Mouse (Mus musculus) midbrain, embryonic 10.5 days (tissue): ENCODE measurements at regions not wholly inside any gene's neighbourhood (a gene's known extent, or its start where the extent isn't known, plus 50 kb on each side); places are given as distances from the start of the nearest gene placed in this dataset.

Source experiments
- DNase-seq: peaks from one replicate; pipeline ENCODE4 v3.0.0-alpha.2; 2017; ENCODE audit warnings: low spot score
- H3K27ac ChIP-seq: fragments of 300-500 bp; sonication (generic); replicated peaks from 2 replicates; pipeline ENCODE4 v1.5.1; 2016; ENCODE audit warnings: mild to moderate bottlenecking
- H3K27me3 ChIP-seq: fragments of 300-500 bp; sonication (generic); 2 replicates; pipeline ENCODE4 v1.6.1; 2016; ENCODE audit warnings: low read depth, mild to moderate bottlenecking; ENCODE audit not compliant: poor library complexity, severe bottlenecking
- H3K36me3 ChIP-seq: fragments of 300-500 bp; sonication (generic); 2 replicates; pipeline ENCODE4 v1.6.1; 2016; ENCODE audit warnings: mild to moderate bottlenecking, moderate library complexity
- H3K4me1 ChIP-seq: fragments of 300-500 bp; sonication (generic); 2 replicates; pipeline ENCODE4 v1.6.1; 2016
- H3K4me3 ChIP-seq: fragments of 300-500 bp; sonication (generic); 2 replicates; pipeline ENCODE4 v1.5.1; 2016; ENCODE audit warnings: mild to moderate bottlenecking, moderate library complexity
- H3K9me3 ChIP-seq: fragments of 300-500 bp; sonication (generic); replicated peaks from 2 replicates; pipeline ENCODE4 v1.6.1; 2016; ENCODE audit warnings: mild to moderate bottlenecking
- WGBS: fragments of 180-500 bp; shearing (Covaris S2); methylation state at CpG from one replicate; pipeline ENCODE4 v1.1.7; 2016; 5-methylcytosine and 5-hydroxymethylcytosine counted together

DNA sequence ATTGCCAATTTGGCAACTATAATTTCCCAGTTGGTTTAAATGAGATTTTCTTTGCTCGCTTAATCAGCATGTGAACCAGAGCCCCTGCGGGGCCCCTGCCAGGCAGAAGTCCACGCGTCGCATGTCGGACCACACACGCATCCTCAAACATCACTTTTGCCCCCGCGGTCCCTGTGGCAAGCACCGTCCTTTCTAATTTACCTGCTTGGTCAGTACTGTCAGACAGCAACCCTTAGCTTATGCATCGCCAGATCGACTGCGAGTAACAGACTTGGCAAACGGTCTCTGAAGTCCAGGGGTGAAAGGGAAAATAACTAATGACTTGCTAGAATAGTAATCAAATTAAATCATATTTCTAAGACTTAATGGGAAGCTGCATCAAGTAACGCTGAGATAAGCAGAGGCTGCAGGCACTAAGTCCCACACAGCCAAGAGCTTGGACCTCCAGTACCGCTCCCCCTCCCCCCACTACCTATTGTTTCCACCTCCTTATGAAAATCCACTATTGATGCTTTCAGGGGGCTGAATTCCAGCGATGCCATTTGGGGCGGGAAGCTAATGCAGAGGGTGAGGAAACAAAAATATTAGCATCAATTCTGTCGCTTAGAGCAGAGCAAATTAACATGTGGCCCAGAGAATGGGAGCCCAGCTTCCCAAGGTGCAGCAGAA, 142.0 kb upstream of the Cntnap4 start:
- WGBS = 60% methylated on average over 19 of the region's 19 CpGs
- no peak for DNase-seq
- peak overlapping the region; percentile 23 for H3K27ac ChIP-seq

DNA sequence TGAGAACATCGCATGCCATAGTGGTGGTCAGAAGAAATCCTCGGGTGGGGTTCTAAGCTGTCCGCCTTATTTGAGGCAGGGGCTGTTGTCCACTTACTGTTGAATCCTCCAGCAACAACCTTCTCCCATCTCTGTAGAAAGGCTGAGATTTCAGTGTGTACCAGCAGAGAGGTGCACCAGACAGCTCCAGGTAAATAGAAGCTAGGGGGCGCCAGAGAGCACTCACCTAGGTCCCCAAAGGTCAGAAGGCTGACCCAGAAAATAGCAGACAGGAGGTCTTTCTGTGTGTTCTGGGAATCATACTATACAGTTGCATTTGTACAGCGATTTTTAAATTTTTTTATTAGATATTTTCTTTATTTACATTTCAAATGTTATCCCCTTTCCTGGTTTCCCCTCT, 157.9 kb upstream of the Cntnap4 start:
- DNase-seq = no peak
- Histone ChIP-seq H3K36me3 (no peaks in the 10 kb centered on the region), H3K4me3 (no peak overlapping the region), H3K9me3 (0 out of 2 replicates have a peak, but pooled peaks cover 2% of the 10 kb centered on the region), H3K4me1 (no peaks in the 10 kb centered on the region), H3K27me3 (no peaks in the 10 kb centered on the region), H3K27ac (no peak overlapping the region)
- WGBS = 89% methylated on average over 5 of the region's 5 CpGs

More for the DNA sequence above, 142.0 kb upstream of the Cntnap4 start:
- Histone ChIP-seq H3K4me1 (peaks cover 16% of the 10 kb centered on the region), H3K9me3 (no peaks in the 10 kb centered on the region), H3K36me3 (no peaks in the 10 kb centered on the region), H3K27me3 (no peaks in the 10 kb centered on the region), H3K4me3 (peak overlapping the region; percentile 11; the same call in 1 of the 2 replicates)

DNA sequence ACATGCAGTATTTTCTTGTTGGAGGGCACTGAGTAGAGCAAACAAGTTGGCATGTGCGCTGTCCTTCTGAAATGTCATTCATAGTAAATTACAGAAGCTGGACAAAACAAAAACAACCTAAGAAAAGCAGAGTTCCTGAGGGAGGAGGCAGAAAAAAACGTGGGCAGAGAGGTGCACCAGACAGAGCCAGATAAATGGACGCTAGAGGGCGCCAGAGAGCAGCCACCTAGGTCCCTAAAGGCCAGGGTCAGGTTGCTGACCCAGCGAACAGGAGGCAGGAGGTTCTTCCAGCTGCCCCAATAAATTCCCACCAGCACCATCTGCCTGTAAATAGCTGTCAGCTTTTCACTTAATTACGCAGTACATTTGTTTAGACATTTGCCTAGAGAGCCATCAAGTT, 158.6 kb upstream of the Cntnap4 start:
- H3K4me3 ChIP-seq = no peak overlapping the region
- H3K27me3 ChIP-seq = no peaks in the 10 kb centered on the region
- 26% methylated on average over 6 of the region's 6 CpGs for WGBS
- H3K36me3 ChIP-seq = no peaks in the 10 kb centered on the region
- no peaks in the 10 kb centered on the region for H3K4me1 ChIP-seq
- H3K27ac ChIP-seq = no peak overlapping the region
- H3K9me3 ChIP-seq = 0 out of 2 replicates have a peak, but pooled peaks cover 2% of the 10 kb centered on the region
- DNase-seq = peak; percentile 48

DNA sequence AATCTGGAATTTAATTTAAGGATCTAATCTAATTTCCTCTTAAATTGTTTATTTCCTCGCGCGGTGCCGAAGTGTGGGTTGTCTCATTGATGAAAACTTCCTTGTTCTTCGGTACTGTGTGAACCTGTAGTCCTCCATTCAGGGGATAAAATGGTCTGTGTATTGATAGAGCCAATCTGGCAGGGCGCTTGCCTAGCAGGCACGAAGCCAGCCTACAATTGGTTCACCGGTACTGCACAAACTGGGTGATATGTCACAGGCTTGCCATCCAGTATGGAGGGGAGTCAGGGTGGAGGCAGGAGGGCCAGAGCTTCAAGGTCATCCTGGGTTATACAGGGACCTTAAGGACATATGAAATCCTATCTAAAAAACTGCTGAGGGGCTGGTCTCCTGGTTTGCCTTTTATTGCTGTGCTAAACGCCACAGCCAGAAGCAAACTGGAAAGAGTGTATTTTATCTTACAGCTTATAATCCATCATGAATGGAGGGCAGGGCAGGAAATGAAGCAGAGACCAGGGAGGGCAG, 161.6 kb upstream of the Cntnap4 start:
- no peaks in the 10 kb centered on the region for H3K36me3 ChIP-seq
- 0 out of 2 replicates have a peak, but pooled peaks cover 2% of the 10 kb centered on the region for H3K9me3 ChIP-seq
- H3K4me3 ChIP-seq = no peak overlapping the region
- H3K27ac ChIP-seq = no peak overlapping the region
- no peaks in the 10 kb centered on the region for H3K27me3 ChIP-seq
- no peaks in the 10 kb centered on the region for H3K4me1 ChIP-seq
- WGBS = 91% methylated on average over 9 of the region's 9 CpGs
- DNase-seq = no peak

DNA sequence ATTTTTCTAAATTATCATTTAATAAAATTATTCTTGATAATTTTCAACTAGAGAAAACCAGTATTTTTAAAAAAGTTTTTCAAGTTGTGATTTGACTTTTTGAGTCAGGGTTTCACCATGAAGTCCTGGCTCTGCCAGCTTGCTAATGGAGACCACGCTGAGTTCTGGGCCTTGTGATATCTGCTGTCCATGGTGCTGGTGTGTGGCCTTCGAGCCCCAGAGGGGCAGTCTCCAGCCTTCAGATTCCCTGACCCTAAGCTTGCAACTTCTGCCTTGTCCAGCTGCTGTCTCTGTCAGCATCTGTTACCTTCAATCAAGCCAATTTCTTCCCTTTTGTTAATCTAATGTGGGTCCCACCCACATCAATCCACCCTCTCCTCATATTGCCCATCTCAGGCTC, 165.8 kb upstream of the Cntnap4 start:
- DNase-seq = no peak
- WGBS = 9% methylated on average over 2 of the region's 2 CpGs
- H3K27me3 ChIP-seq = no peaks in the 10 kb centered on the region
- H3K4me1 ChIP-seq = no peaks in the 10 kb centered on the region
- H3K36me3 ChIP-seq = no peaks in the 10 kb centered on the region
- H3K4me3 ChIP-seq = no peak overlapping the region
- H3K9me3 ChIP-seq = 0 out of 2 replicates have a peak, but pooled peaks cover 2% of the 10 kb centered on the region
- no peak overlapping the region for H3K27ac ChIP-seq

DNA sequence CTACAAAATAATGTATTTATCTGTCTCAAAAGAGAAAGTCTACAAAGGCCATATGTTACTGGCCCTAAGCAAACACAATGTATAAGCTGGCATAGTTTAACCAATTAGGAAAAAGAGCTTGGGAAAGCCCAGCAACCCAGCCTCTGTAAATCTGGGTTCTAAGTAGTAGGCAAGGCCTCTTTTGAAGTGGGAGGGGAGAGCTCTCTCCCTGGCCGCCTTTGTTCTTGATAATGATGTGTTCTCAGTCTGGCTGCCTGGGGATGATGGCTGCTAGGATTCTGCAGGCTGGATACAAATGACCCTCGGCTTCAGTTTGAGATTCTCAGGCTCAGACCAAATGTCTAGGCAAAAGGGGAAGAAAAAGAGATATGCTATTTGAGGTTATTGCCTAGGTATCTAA, 172.4 kb upstream of the Cntnap4 start:
- no peak for DNase-seq
- H3K4me3 ChIP-seq = no peak overlapping the region
- H3K27me3 ChIP-seq = no peaks in the 10 kb centered on the region
- no peaks in the 10 kb centered on the region for H3K9me3 ChIP-seq
- peaks cover 6% of the 10 kb centered on the region for H3K4me1 ChIP-seq
- H3K27ac ChIP-seq = peak overlapping the region; percentile 38; the same call in 1 of the 2 replicates
- H3K36me3 ChIP-seq = no peaks in the 10 kb centered on the region
- WGBS = 31% methylated on average over 2 of the region's 2 CpGs

DNA sequence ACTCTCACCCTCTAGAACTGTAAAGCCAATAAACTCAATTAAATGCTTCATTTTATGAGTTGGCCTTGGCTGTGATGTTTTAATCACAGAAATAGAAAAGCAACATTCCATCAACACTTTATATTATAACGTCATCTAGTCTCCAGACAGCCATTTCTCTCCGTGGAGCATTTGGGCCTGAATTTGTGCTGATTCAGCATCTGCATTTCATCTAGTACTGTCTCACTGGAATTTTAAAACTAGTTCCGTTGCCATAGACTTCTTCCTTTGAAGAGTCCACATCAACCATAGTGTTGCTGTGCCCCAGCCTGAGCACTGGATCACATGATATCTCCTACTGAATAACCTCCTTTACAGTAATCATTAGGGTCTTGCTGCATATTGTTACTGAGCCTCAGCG, 179.7 kb upstream of the Cntnap4 start:
- no peak for DNase-seq
- H3K4me1 ChIP-seq = no peaks in the 10 kb centered on the region
- no peaks in the 10 kb centered on the region for H3K36me3 ChIP-seq
- no peak overlapping the region for H3K4me3 ChIP-seq
- H3K27ac ChIP-seq = no peak overlapping the region
- peaks cover 3% of the 10 kb centered on the region; the same call in 1 of the 2 replicates for H3K9me3 ChIP-seq
- 84% methylated on average over 4 of the region's 4 CpGs for WGBS
- H3K27me3 ChIP-seq = no peaks in the 10 kb centered on the region

DNA sequence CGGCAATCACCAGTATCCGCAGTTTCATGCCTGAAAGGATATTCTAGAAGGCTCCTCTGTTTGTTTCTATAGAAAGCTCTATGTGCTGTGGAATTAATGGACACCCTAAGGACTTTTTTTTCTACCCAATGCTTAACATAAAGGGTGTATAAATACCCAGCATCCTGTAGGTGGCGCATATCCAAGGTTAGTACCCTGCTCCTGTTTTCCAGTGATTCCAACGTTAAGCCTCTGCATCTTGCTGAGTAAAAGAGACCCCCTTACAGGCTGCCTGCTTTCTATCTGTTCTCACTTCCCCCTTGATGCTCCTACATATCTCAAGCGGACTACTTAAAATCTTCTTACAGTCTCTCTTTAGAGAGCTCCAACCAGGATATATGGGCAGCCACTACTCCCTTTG, 221.5 kb upstream of the Cntnap4 start:
- WGBS = 24% methylated on average over 5 of the region's 5 CpGs
- Histone ChIP-seq H3K27me3 (no peaks in the 10 kb centered on the region), H3K9me3 (no peaks in the 10 kb centered on the region), H3K36me3 (no peaks in the 10 kb centered on the region), H3K27ac (0 out of 2 replicates have a peak overlapping the region, but pooled peaks have one; percentile 13), H3K4me3 (no peak overlapping the region), H3K4me1 (no peaks in the 10 kb centered on the region)
- DNase-seq = peak; percentile 29

DNA sequence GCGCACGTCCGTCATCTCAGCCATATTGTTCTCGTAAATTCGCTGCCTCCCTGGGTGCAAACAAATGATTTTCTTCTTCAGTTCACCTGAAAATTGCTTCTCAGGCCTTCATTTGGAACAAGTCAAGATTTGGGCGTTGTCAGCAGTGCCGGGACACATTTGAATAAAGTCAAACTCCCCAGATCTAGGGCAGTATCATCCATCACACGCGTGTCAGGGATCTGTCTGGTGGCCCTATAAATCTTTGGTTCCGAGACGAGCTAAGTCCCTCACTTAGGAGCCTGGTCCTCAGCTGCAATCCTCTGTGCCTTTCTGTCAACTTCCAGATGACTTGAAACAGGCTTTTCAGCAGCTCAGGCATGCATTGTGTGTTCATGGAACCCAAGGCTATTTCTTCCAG, 236.7 kb upstream of the Cntnap4 start:
- Histone ChIP-seq H3K27ac (no peak overlapping the region), H3K4me1 (peaks cover 3% of the 10 kb centered on the region; the same call in 1 of the 2 replicates), H3K9me3 (no peaks in the 10 kb centered on the region), H3K36me3 (no peaks in the 10 kb centered on the region), H3K27me3 (no peaks in the 10 kb centered on the region), H3K4me3 (no peak overlapping the region)
- no peak for DNase-seq
- 87% methylated on average over 11 of the region's 11 CpGs for WGBS

DNA sequence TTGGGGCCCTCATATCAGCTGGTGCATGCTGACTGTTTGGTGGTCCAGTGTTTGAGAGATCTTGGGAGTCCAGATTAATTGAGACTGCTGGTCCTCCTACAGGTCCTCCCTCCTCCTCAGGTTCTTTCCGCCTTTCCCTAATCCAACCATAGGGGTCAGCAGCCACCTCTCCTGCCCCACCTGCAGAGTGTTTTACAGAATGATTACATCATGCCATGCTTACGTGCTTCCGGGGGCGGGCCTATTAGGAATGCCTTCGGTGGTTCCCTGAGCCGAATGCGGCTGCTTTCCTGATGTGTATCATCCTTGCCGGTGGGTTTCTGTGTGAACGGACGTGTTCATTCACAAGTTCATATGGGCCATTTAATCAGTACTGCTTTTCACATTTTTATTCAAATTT, 237.8 kb upstream of the Cntnap4 start:
- 91% methylated on average over 10 of the region's 10 CpGs for WGBS
- Histone ChIP-seq H3K9me3 (no peaks in the 10 kb centered on the region), H3K36me3 (no peaks in the 10 kb centered on the region), H3K27me3 (no peaks in the 10 kb centered on the region), H3K4me3 (no peak overlapping the region), H3K4me1 (peaks cover 3% of the 10 kb centered on the region; the same call in 1 of the 2 replicates), H3K27ac (no peak overlapping the region)
- no peak for DNase-seq

DNA sequence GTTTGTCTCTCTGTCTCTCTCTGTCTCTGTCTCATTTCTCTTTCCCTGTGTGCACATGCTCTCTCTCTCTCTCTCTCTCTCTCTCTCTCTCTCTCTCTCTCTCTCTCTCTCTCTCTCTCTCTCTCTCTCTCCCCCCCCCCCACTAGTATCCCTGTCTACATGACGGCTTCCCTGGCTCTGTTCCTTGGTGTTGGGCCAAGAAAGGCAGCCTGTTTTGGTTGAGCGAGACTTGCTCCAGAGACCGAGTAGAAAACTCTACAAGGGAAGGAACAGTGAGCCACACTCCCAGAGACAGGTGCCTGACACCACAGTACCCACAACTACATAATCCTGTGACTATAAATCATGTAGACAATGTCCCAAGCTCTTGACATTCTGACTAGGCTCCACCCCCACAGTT, 260.0 kb upstream of the Cntnap4 start:
- DNase-seq = no peak
- H3K36me3 ChIP-seq = no peaks in the 10 kb centered on the region

DNA sequence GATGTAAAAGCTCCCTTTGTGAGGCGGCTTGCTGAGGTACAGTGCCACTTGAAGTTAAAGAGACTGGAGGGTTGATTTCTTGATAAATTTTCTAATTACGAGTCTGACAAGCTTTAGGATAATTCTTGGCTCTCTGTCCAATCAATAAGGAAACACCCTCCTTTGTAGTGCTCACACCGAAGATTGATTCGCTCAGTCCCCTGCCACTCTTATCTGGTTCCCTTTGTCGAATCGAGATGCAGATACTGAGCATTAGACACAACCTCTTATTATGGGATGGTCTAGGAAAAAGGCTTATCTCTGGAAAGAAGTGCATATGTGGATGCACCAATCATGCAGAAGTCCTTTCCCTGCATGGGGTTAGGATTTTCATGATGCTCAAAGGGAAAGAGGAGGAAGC, 261.5 kb upstream of the Cntnap4 start:
- H3K27ac ChIP-seq = no peak overlapping the region
- H3K4me3 ChIP-seq = no peak overlapping the region
- WGBS = 92% methylated on average over 6 of the region's 6 CpGs
- DNase-seq = no peak
- H3K27me3 ChIP-seq = no peaks in the 10 kb centered on the region
- H3K36me3 ChIP-seq = no peaks in the 10 kb centered on the region
- H3K9me3 ChIP-seq = no peaks in the 10 kb centered on the region
- H3K4me1 ChIP-seq = no peaks in the 10 kb centered on the region

More for the DNA sequence above, 260.0 kb upstream of the Cntnap4 start:
- WGBS = 94% methylated on average over 3 of the region's 3 CpGs
- Histone ChIP-seq H3K4me1 (no peaks in the 10 kb centered on the region), H3K27me3 (no peaks in the 10 kb centered on the region), H3K9me3 (no peaks in the 10 kb centered on the region), H3K4me3 (no peak overlapping the region), H3K27ac (no peak overlapping the region)

DNA sequence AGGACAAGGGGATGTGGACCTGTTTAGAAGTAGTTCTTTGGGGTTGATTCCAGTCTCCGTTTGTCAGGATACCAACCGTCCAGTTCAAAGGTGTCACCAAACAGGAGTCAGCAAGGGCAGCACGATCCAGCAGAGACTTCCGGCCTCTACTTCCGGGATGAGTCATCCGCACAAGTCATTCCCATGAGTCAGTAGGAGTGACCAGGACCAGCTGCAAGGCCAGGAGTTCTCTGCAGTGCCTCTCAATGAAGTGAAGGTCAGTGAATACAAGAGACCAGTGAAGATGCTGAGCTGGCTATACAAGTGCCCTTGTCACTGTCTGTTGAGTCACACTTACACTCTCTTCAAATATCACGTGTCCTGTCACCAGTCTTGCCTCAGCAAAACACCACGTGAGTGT, 272.8 kb upstream of the Cntnap4 start:
- no peaks in the 10 kb centered on the region for H3K36me3 ChIP-seq
- no peak overlapping the region for H3K27ac ChIP-seq
- no peaks in the 10 kb centered on the region for H3K4me1 ChIP-seq
- no peak for DNase-seq
- no peaks in the 10 kb centered on the region for H3K27me3 ChIP-seq
- H3K4me3 ChIP-seq = no peak overlapping the region
- H3K9me3 ChIP-seq = no peaks in the 10 kb centered on the region
- 86% methylated on average over 8 of the region's 8 CpGs for WGBS
